Mouse (Mus musculus): ENCODE results near the gene Ccdc117. TPM values are rescaled to one million over a fixed set of nuclear protein-coding genes. Genes with fewer than 3 reads are reported as not detected.

The Ccdc117 gene
- polyA plus RNA-seq (2015; fragmentation: Nextera tagmentation; extraction: Ambion mirVana) = 13.3 and 13.8 TPM in 2 replicates

GRCm38 (mm10) chr11:5541799-5542481 lies at the start of gene Ccdc117:
Gene Ccdc117 (minus strand): TSS chr11:5542187.
- Histone ChIP-seq H3K4me2 (ENCODE audit: low read depth, low read length) (peak within 1 kb of the TSS; percentile 80), H3K9ac (ENCODE audit: low read length) (peak within 1 kb of the TSS; percentile 96), H3K9me3 (replicated peaks; ENCODE audit: control insufficient read depth, low read length) (no peaks in the 10 kb centered on the region), H3K36me3 (ENCODE audit: control insufficient read depth, insufficient read depth, low read length) (peaks cover 10% of the 10 kb centered on the region), H3K4me1 (ENCODE audit: control insufficient read depth, insufficient read depth, low read length) (peaks cover 17% of the 10 kb centered on the region), H3K27me3 (ENCODE audit: control insufficient read depth, insufficient read depth, low read length) (no peaks in the 10 kb centered on the region), H3K4me3 (replicated peaks; ENCODE audit: low read length) (peak within 1 kb of the TSS; percentile 90), H3K27ac (ENCODE audit: low read length) (peak within 1 kb of the TSS; percentile 63)
- WGBS = under 1% methylated on average over 54 of the region's 65 CpGs
- peak; percentile 99 for ATAC-seq (ENCODE audit: insufficient read depth, low FRiP score)

- Histone ChIP-seq H3K27me3 (ENCODE audit: control insufficient read depth, insufficient read depth, low read length) (no peaks in the 10 kb centered on the region), H3K4me3 (replicated peaks; ENCODE audit: low read length) (no peak overlapping the region), H3K9ac (ENCODE audit: low read length) (no peak overlapping the region), H3K9me3 (replicated peaks; ENCODE audit: control insufficient read depth, low read length) (no peaks in the 10 kb centered on the region), H3K4me1 (ENCODE audit: control insufficient read depth, insufficient read depth, low read length) (no peaks in the 10 kb centered on the region), H3K36me3 (ENCODE audit: control insufficient read depth, insufficient read depth, low read length) (no peaks in the 10 kb centered on the region), H3K27ac (ENCODE audit: low read length) (no peak overlapping the region), H3K4me2 (ENCODE audit: low read depth, low read length) (no peak overlapping the region)
- no peak for ATAC-seq (ENCODE audit: insufficient read depth, low FRiP score)
- WGBS = 59% methylated on average over 6 of the region's 6 CpGs
Observed at GRCm38 (mm10) chr11:5575046-5575445, 33.1 kb upstream of the Ccdc117 start.

GRCm38 (mm10) chr11:5573821-5574220 lies 31.8 kb upstream of the Ccdc117 start:
- WGBS = 75% methylated on average over 2 of the region's 2 CpGs
- H3K36me3 ChIP-seq (ENCODE audit: control insufficient read depth, insufficient read depth, low read length) = no peaks in the 10 kb centered on the region

GRCm38 (mm10) chr11:5571856-5572255 lies 29.9 kb upstream of the Ccdc117 start:
- Histone ChIP-seq H3K9ac (ENCODE audit: low read length) (no peak overlapping the region), H3K4me2 (ENCODE audit: low read depth, low read length) (no peak overlapping the region), H3K27ac (ENCODE audit: low read length) (no peak overlapping the region), H3K27me3 (ENCODE audit: control insufficient read depth, insufficient read depth, low read length) (no peaks in the 10 kb centered on the region), H3K4me3 (replicated peaks; ENCODE audit: low read length) (no peak overlapping the region), H3K36me3 (ENCODE audit: control insufficient read depth, insufficient read depth, low read length) (no peaks in the 10 kb centered on the region), H3K9me3 (replicated peaks; ENCODE audit: control insufficient read depth, low read length) (no peaks in the 10 kb centered on the region), H3K4me1 (ENCODE audit: control insufficient read depth, insufficient read depth, low read length) (no peaks in the 10 kb centered on the region)
- 84% methylated on average over 4 of the region's 4 CpGs for WGBS
- ATAC-seq (ENCODE audit: insufficient read depth, low FRiP score) = no peak

More at GRCm38 (mm10) chr11:5573821-5574220, 31.8 kb upstream of the Ccdc117 start:
- ATAC-seq (ENCODE audit: insufficient read depth, low FRiP score) = no peak
- Histone ChIP-seq H3K9ac (ENCODE audit: low read length) (no peak overlapping the region), H3K9me3 (replicated peaks; ENCODE audit: control insufficient read depth, low read length) (no peaks in the 10 kb centered on the region), H3K4me1 (ENCODE audit: control insufficient read depth, insufficient read depth, low read length) (no peaks in the 10 kb centered on the region), H3K27ac (ENCODE audit: low read length) (no peak overlapping the region), H3K4me3 (replicated peaks; ENCODE audit: low read length) (no peak overlapping the region), H3K4me2 (ENCODE audit: low read depth, low read length) (no peak overlapping the region), H3K27me3 (ENCODE audit: control insufficient read depth, insufficient read depth, low read length) (no peaks in the 10 kb centered on the region)

GRCm38 (mm10) chr11:5569474-5569873 lies 27.5 kb upstream of the Ccdc117 start, which contains the start of gene Ankrd36:
Gene Ankrd36 (plus strand): TSS chr11:5569684.
- Histone ChIP-seq H3K4me2 (ENCODE audit: low read depth, low read length) (no peak within 1 kb of the TSS), H3K4me3 (replicated peaks; ENCODE audit: low read length) (no peak within 1 kb of the TSS), H3K27ac (ENCODE audit: low read length) (no peak within 1 kb of the TSS), H3K9ac (ENCODE audit: low read length) (no peak within 1 kb of the TSS), H3K27me3 (ENCODE audit: control insufficient read depth, insufficient read depth, low read length) (no peaks in the 10 kb centered on the region), H3K9me3 (replicated peaks; ENCODE audit: control insufficient read depth, low read length) (no peaks in the 10 kb centered on the region), H3K4me1 (ENCODE audit: control insufficient read depth, insufficient read depth, low read length) (no peaks in the 10 kb centered on the region), H3K36me3 (ENCODE audit: control insufficient read depth, insufficient read depth, low read length) (no peaks in the 10 kb centered on the region)
- ATAC-seq (ENCODE audit: insufficient read depth, low FRiP score) = no peak
- 81% methylated on average over 12 of the region's 12 CpGs for WGBS

GRCm38 (mm10) chr11:5568082-5568481 lies 26.1 kb upstream of the Ccdc117 start:
- Histone ChIP-seq H3K27me3 (ENCODE audit: control insufficient read depth, insufficient read depth, low read length) (no peaks in the 10 kb centered on the region), H3K9ac (ENCODE audit: low read length) (no peak overlapping the region), H3K4me3 (replicated peaks; ENCODE audit: low read length) (no peak overlapping the region), H3K4me1 (ENCODE audit: control insufficient read depth, insufficient read depth, low read length) (no peaks in the 10 kb centered on the region), H3K36me3 (ENCODE audit: control insufficient read depth, insufficient read depth, low read length) (no peaks in the 10 kb centered on the region), H3K27ac (ENCODE audit: low read length) (no peak overlapping the region), H3K4me2 (ENCODE audit: low read depth, low read length) (no peak overlapping the region), H3K9me3 (replicated peaks; ENCODE audit: control insufficient read depth, low read length) (no peaks in the 10 kb centered on the region)
- ATAC-seq (ENCODE audit: insufficient read depth, low FRiP score) = no peak
- WGBS = 89% methylated on average over 5 of the region's 5 CpGs

- no peak for ATAC-seq (ENCODE audit: insufficient read depth, low FRiP score)
- H3K4me1 ChIP-seq (ENCODE audit: control insufficient read depth, insufficient read depth, low read length) = no peaks in the 10 kb centered on the region
- H3K27me3 ChIP-seq (ENCODE audit: control insufficient read depth, insufficient read depth, low read length) = no peaks in the 10 kb centered on the region
- H3K9ac ChIP-seq (ENCODE audit: low read length) = no peak overlapping the region
- H3K27ac ChIP-seq (ENCODE audit: low read length) = no peak overlapping the region
- H3K4me3 ChIP-seq (replicated peaks; ENCODE audit: low read length) = no peak overlapping the region
- no peaks in the 10 kb centered on the region for H3K9me3 ChIP-seq (replicated peaks; ENCODE audit: control insufficient read depth, low read length)
- no peak overlapping the region for H3K4me2 ChIP-seq (ENCODE audit: low read depth, low read length)
- no peaks in the 10 kb centered on the region for H3K36me3 ChIP-seq (ENCODE audit: control insufficient read depth, insufficient read depth, low read length)
- 94% methylated on average over 6 of the region's 6 CpGs for WGBS
Observed at GRCm38 (mm10) chr11:5567654-5568053, 25.7 kb upstream of the Ccdc117 start.

- WGBS = 57% methylated on average over 2 of the region's 2 CpGs
- H3K27me3 ChIP-seq (ENCODE audit: control insufficient read depth, insufficient read depth, low read length) = no peaks in the 10 kb centered on the region
- no peaks in the 10 kb centered on the region for H3K36me3 ChIP-seq (ENCODE audit: control insufficient read depth, insufficient read depth, low read length)
Observed at GRCm38 (mm10) chr11:5566506-5566905, 24.5 kb upstream of the Ccdc117 start.

GRCm38 (mm10) chr11:5565596-5565995 lies 23.6 kb upstream of the Ccdc117 start:
- Histone ChIP-seq H3K9ac (ENCODE audit: low read length) (no peak overlapping the region), H3K4me2 (ENCODE audit: low read depth, low read length) (no peak overlapping the region), H3K27ac (ENCODE audit: low read length) (no peak overlapping the region), H3K4me3 (replicated peaks; ENCODE audit: low read length) (no peak overlapping the region), H3K27me3 (ENCODE audit: control insufficient read depth, insufficient read depth, low read length) (no peaks in the 10 kb centered on the region), H3K36me3 (ENCODE audit: control insufficient read depth, insufficient read depth, low read length) (no peaks in the 10 kb centered on the region), H3K4me1 (ENCODE audit: control insufficient read depth, insufficient read depth, low read length) (no peaks in the 10 kb centered on the region), H3K9me3 (replicated peaks; ENCODE audit: control insufficient read depth, low read length) (no peaks in the 10 kb centered on the region)
- 89% methylated on average over 3 of the region's 3 CpGs for WGBS
- no peak for ATAC-seq (ENCODE audit: insufficient read depth, low FRiP score)

More at GRCm38 (mm10) chr11:5566506-5566905, 24.5 kb upstream of the Ccdc117 start:
- Histone ChIP-seq H3K27ac (ENCODE audit: low read length) (no peak overlapping the region), H3K9me3 (replicated peaks; ENCODE audit: control insufficient read depth, low read length) (no peaks in the 10 kb centered on the region), H3K4me2 (ENCODE audit: low read depth, low read length) (no peak overlapping the region), H3K9ac (ENCODE audit: low read length) (no peak overlapping the region), H3K4me3 (replicated peaks; ENCODE audit: low read length) (no peak overlapping the region), H3K4me1 (ENCODE audit: control insufficient read depth, insufficient read depth, low read length) (no peaks in the 10 kb centered on the region)
- ATAC-seq (ENCODE audit: insufficient read depth, low FRiP score) = no peak

Data from stomach, embryonic 16.5 days (tissue).